Mouse (Mus musculus) gastrocnemius, postnatal 36 days (tissue): ENCODE measurements around the gene Helt. TPM values are rescaled to one million over a fixed set of nuclear protein-coding genes. Genes with fewer than 3 reads are reported as not detected.

Experiments
- DNase-seq, 2 experiments: peaks; one replicate each; pipeline ENCODE4 v3.0.0; 2022
- intact Hi-C: fragments of 180-260 bp; cut with DNase I; formaldehyde crosslinking; loops from one replicate; pipeline ENCODE4 v1.15.1; 2025
- long read RNA-seq, 2 experiments: library from polyadenylated mRNA; stranded (forward); transcript quantifications; one replicate each; pipeline ENCODE4 v2.0.0; 2021
- total RNA-seq, 2 experiments: library from RNA; stranded (reverse); gene quantifications; 2 replicates each; pipeline ENCODE4 v1.2.3; 2021

Gene Helt
- total RNA-seq, result 1 to 10 TPM in 1 of 2 experiments, under 1 TPM in 1; 0.77 to 1.1 TPM
- long read RNA-seq, experiment 1, partial matches to known transcripts, result 0 of 2 reads
- long read RNA-seq, experiment 1, other reads (novel, unspliced or antisense), result 1 of 2 reads
- long read RNA-seq, experiment 2, partial matches to known transcripts, result 0 of 5 reads
- long read RNA-seq, experiment 2, other reads (novel, unspliced or antisense), result 1 of 5 reads

- intact Hi-C loops, result no loop called here
- DNase-seq, result no peak
These were observed at the start of gene Helt for GRCm38 (mm10) chr8:46294181-46294892. Gene Helt (minus strand): TSS chr8:46294671.

GRCm38 (mm10) chr8:46342272-46342671 lies 47.8 kb upstream of the Helt start:
- intact Hi-C loops, result no loop called here

GRCm38 (mm10) chr8:46340381-46341273 lies 46.2 kb upstream of the Helt start:
- intact Hi-C loops, result no loop called here
- no peak for DNase-seq

More at GRCm38 (mm10) chr8:46342272-46342671, 47.8 kb upstream of the Helt start:
- DNase-seq, result no peak

- no peak for DNase-seq
- intact Hi-C loops, result no loop called here
These were observed 44.8 kb upstream of the Helt start for GRCm38 (mm10) chr8:46339317-46339716.

DNA sequence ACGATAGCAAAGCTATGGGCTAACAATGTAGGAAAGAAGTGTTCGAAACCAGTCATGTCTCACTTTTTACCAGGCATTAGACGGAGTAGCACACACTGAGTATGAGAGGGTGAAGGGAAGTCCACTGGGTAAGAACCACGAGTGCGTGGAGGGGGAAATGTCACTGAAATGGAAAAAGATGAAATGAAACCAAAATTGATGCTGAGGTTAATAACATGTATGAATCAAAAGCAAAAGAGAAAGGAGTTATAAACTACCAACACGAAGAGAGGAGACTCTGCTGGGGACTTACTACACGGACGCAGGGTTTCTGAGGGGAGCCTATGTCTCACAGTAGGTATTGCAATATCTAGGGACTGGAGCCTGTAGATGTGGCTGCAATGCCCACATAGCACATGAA lies 41.9 kb upstream of the Helt start:
- no peak for DNase-seq
- intact Hi-C loops, result no loop called here

DNA sequence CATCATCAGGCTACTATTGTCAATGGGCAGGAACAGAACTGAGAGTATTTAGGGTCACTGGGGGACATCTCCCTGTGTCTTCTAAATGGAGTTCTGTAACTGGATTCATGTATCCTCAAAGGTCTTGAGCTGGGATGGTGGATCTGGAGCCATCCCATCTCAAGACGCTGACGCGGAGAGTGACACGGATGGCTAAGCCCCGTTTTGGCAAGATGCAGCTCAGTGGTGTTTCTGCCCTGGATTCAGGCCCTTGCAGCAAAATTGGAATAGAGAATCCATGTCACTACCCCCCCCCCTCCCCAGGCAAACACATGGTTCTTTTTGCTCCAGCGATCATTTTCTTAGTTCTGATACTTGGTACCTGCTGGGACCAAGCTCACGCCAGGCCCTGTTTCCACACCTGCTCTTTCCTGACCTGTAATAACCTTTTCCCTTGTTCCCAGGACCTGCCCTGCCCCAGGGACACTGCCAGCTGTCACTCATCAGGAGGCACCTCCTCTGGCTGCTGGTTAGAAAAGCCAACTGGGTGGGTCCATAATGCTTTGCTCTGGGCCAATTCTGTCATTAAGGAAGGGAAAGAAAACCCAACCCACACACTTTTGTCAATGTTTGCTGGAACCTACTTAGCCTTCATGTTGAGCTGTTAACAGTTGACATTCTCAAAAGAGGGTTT lies 38.1 kb upstream of the Helt start:
- no peak for DNase-seq
- intact Hi-C loops, result no loop called here

- no peak for DNase-seq
- intact Hi-C loops, result no loop called here
These were observed 37.3 kb upstream of the Helt start for GRCm38 (mm10) chr8:46331801-46332200.

DNA sequence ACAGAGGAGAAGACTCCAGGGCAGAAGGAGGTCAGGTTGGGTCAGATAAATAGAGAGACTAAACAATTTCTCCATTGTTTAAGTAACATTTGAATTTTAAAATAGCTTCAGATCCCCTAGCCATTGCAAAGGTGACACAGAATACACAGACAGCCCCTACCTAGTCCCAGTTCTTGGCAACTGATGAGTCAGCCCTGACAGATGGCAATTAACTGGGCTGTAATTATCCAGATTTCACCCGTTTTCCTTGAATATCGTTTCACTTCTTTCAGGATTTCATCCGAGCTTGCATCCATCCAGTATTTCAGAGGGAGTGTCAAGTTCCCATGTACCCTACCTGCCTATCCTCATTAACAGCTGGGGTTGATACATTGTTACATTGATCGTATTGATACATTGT lies 34.9 kb upstream of the Helt start:
- intact Hi-C loops, result no loop called here

GRCm38 (mm10) chr8:46327284-46327683 lies 32.8 kb upstream of the Helt start:
- no peak for DNase-seq
- intact Hi-C loops, result no loop called here

More for the DNA sequence above, 34.9 kb upstream of the Helt start:
- no peak for DNase-seq

GRCm38 (mm10) chr8:46326715-46327114 lies 32.2 kb upstream of the Helt start:
- DNase-seq, result no peak
- intact Hi-C loops, result no loop called here

DNA sequence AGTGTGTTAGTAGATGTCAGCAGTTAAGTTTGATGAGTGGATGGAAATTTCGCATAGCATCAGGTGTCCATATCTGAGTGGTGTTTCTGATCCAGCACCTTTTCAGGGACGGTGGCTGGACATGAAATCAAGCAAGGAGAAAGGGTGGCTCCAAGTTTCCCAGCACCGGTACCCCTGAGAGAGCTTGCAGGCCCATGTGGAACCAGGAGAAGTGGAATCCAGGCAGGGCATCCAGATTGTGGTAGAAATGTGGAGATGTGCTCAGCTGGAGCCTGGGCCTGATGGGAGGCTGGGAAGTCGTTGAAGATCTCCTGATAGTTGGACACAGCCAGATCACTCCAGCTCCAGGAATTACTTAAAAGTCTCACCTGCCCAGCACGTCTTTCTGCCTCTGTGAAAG lies 30.2 kb upstream of the Helt start:
- DNase-seq, result no peak
- intact Hi-C loops, result no loop called here

DNA sequence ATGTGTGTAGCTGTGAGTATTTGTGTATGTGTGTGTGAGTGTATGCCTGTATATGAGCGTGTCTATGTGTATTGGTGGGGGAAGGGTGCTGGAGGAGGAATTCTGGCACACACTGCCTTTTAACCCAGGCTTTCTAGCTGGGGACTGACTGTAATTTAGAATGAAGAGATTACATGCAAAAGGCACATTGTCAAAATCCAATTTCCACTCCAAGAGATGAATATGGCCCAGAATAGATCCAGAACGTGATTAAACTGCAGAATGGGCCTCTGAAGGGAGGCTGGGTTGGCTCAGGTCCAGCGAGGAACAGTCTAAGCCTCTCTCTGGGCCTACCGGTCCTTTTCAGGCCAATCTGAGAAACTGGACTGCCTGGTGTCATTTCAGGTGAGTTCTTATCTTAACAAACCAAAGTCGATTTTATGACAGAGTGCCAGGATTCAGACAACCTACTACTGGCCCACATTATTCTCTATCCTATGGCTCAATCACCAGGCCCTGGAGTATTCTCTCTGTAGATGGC lies 29.3 kb upstream of the Helt start:
- intact Hi-C loops, result no loop called here
- no peak for DNase-seq

GRCm38 (mm10) chr8:46322833-46323232 lies 28.4 kb upstream of the Helt start:
- intact Hi-C loops, result no loop called here
- no peak for DNase-seq

DNA sequence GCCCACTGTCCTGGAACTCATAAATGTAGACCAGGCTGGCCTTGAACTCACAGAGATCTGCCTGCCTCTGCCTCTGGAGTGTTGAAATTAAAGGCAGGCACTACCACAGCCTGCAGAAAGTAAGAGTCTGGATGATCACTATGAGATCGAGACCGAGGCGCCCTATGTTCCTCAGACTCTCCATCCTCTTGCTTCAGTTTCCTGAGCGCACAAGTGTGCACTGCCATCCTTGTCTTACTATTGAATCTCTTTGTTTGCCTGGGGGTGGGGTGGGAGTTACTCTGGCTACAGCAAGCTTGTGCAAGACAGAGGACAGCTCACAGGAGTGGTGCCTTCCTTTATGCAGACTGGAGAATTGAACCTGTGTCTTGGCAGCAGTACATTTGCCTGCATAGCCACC lies 27.9 kb upstream of the Helt start:
- intact Hi-C loops, result no loop called here
- DNase-seq, result no peak

- no peak for DNase-seq
- intact Hi-C loops, result no loop called here
These were observed 24.3 kb upstream of the Helt start for GRCm38 (mm10) chr8:46318802-46319201.

DNA sequence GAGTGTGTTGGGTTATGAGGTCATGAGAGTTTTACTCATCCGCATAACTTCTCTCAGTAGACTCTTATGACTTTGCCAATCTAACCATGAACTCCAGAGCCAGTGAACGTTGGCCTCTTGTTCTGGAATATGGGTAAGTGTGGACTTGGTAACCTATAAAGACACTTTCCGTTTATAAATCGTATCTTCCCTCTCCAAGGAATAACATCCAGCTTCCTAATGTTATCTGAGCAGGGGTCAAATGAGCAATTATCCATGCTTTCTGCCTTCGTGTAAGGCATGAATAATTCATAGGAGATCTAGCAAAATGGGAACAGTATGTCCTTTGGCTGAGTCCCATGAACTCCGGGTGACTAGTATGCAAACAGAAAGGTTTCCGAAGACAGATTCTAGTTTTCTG lies 22.7 kb upstream of the Helt start:
- no peak for DNase-seq
- intact Hi-C loops, result no loop called here

DNA sequence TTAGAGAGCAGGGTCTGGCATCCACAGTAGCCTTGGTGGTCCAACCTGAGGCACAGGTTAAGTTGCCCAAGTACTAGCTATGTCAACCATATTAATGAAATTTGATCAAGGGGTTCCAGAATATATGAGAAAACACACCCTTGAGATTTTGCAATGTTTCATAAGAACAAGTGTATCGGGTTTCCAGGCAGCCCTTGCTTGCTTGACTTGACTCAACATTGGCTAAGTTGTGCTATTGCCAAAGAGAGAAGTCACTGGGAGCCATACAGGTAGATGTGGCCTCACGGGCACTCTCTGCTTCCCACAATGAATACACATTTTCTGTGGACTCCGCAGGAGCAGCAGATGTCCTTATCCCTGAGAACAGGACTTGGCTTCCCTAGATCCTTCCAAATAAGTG lies 19.3 kb upstream of the Helt start:
- no peak for DNase-seq
- intact Hi-C loops, result no loop called here

GRCm38 (mm10) chr8:46311159-46311558 lies 16.7 kb upstream of the Helt start:
- DNase-seq, result peak; percentile 51 to 78
- intact Hi-C loops, result loop anchor here (2.0 kb wide), 1 partner anchor 236 kb away; no protein-coding TSS in a partner anchor

- intact Hi-C loops, result loop anchor here (5.0 kb wide), 1 partner anchor 126 kb away; no protein-coding TSS in a partner anchor
- DNase-seq, result no peak
These were observed 13.7 kb upstream of the Helt start for GRCm38 (mm10) chr8:46308189-46308588.

DNA sequence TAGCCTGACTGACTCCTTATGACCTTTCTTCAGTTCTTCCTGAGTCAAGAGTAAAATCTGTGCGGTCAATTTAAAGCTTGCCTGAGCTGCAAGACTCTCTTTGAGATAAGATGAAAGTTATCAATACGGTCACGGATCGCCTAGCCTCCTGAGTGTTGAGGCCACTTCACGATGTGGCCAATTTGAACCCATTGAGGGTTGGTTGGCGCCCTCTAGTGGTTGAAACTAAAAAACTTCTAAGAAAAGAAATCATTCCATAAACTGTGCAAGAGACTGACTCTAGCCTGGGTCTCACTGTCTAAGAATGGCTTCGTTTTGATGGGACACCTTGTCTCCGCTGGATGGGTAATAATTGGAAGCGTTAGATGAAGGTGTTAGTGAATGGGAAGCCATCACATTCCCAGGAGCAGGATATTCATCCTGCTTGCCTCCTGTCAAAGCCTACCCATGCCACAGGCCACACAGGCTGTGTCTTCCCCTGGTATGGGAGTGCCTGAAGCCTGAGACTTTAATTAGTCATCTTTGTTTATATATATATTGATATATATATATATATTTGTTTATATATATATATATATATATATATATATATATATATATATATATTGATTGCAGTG lies 11.4 kb upstream of the Helt start:
- intact Hi-C loops, result loop anchor here (2.0 to 5.0 kb wide), 2 partner anchors 63 to 124 kb away; no protein-coding TSS in a partner anchor
- no peak for DNase-seq
